In genomic region chr1:181284301-181285197, GRCm38 (mm10) we compare ENCODE assay signal across 11 mouse cellular contexts.
DNase-seq lines count a peak whose midpoint lies in the region; ATAC-seq and TF ChIP-seq lines count a peak whose summit lies in the region.
"Had no signal": no experiment of that assay in that cellular context is flagged by ENCODE, and none has a peak within 500 bp of the region (broad histone marks: within the 10 kb centered on the region; RNA-seq: fewer than 3 reads in every experiment).

No protein-coding gene starts in this region.

- WGBS in kidney, adult 2 months: 88% methylated on average over 10 of the region's 10 CpGs
- WGBS in liver, embryonic 16.5 days (ENCODE audit: insufficient replicate concordance): 56% methylated on average over 10 of the region's 10 CpGs

- H3K4me3 ChIP-seq in kidney, adult 2 months (ENCODE audit: insufficient read depth, low read depth, low read length): no peak overlapping the region
- H3K4me3 ChIP-seq in ES-E14 (ENCODE audit: insufficient read depth in 1 of 2, low read depth in 1 of 2, low read length in 2 of 2, poor library complexity in 1 of 2, severe bottlenecking in 1 of 2): no peak overlapping the region
- H3K4me3 ChIP-seq in liver, embryonic 16.5 days (ENCODE audit: low read depth, low read length): no peak overlapping the region
- H3K4me3 ChIP-seq: forebrain, embryonic 10.5 days; midbrain, embryonic 13.5 days had no signal

- TF ChIP-seq CTCF in kidney, adult 2 months (conservative IDR thresholded peaks at IDR 0.05; ENCODE audit: insufficient read depth, insufficient read length, low read depth, low read length): peak; percentile 20; the same call in 1 of the 2 replicates

- H3K36me3 ChIP-seq in kidney, adult 2 months (ENCODE audit: control insufficient read depth, insufficient read depth, low read length): no peaks in the 10 kb centered on the region
- H3K36me3 ChIP-seq in ES-E14 (ENCODE audit: control insufficient read depth, insufficient read depth, low read length, poor library complexity, severe bottlenecking): no peaks in the 10 kb centered on the region
- H3K36me3 ChIP-seq in liver, embryonic 16.5 days (ENCODE audit: control insufficient read depth, insufficient read depth): no peaks in the 10 kb centered on the region
- H3K36me3 ChIP-seq: forebrain, embryonic 10.5 days; midbrain, embryonic 13.5 days had no signal

- no peaks in the 10 kb centered on the region for H3K9me3 ChIP-seq in ES-E14 (ENCODE audit: control insufficient read depth, insufficient read depth, low read depth, low read length)
- no peaks in the 10 kb centered on the region for H3K9me3 ChIP-seq in liver, embryonic 16.5 days (replicated peaks; ENCODE audit: control insufficient read depth, low read length)
- H3K9me3 ChIP-seq: forebrain, embryonic 10.5 days; midbrain, embryonic 13.5 days had no signal

- in situ Hi-C loops in ES-E14 (cut with MboI; ENCODE audit: low sequenced_read_pairs in 2 of 2, unreplicated experiment in 2 of 2): no loop called here

- DNase-seq in kidney, adult 2 months: no peak
- no peak for DNase-seq in kidney, postnatal 14 days
- DNase-seq in 416B (ENCODE audit: low read depth) (peak; percentile 81), ES-E14 (ENCODE audit: low read depth, low spot score) (peak; percentile 11)
- DNase-seq in cerebellum, adult 8-10 months: no peak
- no peak for DNase-seq in adrenal gland, postnatal 10 days
- DNase-seq: cerebellum, adult 11-12 months; retina, postnatal 1 day had no signal

- no peak overlapping the region for H3K27ac ChIP-seq in kidney, adult 2 months (ENCODE audit: insufficient read depth, low read depth, low read length)
- H3K27ac ChIP-seq in ES-E14 (ENCODE audit: insufficient read depth, low read depth, low read length, poor library complexity, severe bottlenecking): no peak overlapping the region
- no peak overlapping the region for H3K27ac ChIP-seq in liver, embryonic 16.5 days (ENCODE audit: low read length)
- H3K27ac ChIP-seq: forebrain, embryonic 10.5 days; midbrain, embryonic 13.5 days had no signal

- no peak overlapping the region for H3K4me2 ChIP-seq in liver, embryonic 16.5 days (ENCODE audit: low read depth, low read length)
- H3K4me2 ChIP-seq: midbrain, embryonic 13.5 days had no signal

- TF ChIP-seq POLR2A in kidney, adult 2 months (IDR thresholded peaks at IDR 0.05; ENCODE audit: low read depth, low read length): no peak

- H3K27me3 ChIP-seq in kidney, adult 2 months (replicated peaks; ENCODE audit: control insufficient read depth, insufficient read depth, low read length): no peaks in the 10 kb centered on the region
- H3K27me3 ChIP-seq in liver, embryonic 16.5 days (ENCODE audit: control insufficient read depth, insufficient read depth, low read depth, low read length): peaks cover 2% of the 10 kb centered on the region; the same call in 1 of the 2 replicates
- H3K27me3 ChIP-seq: midbrain, embryonic 13.5 days had no signal

- H3K9ac ChIP-seq in ES-E14 (ENCODE audit: insufficient read depth, low read depth, low read length, poor library complexity, severe bottlenecking): no peak overlapping the region
- H3K9ac ChIP-seq in liver, embryonic 16.5 days (ENCODE audit: low read depth, low read length): no peak overlapping the region
- H3K9ac ChIP-seq: midbrain, embryonic 13.5 days had no signal

- ATAC-seq in liver, embryonic 16.5 days (ENCODE audit: low read depth): peak; percentile 40; the same call in 1 of the 2 replicates
- ATAC-seq: midbrain, embryonic 13.5 days had no signal

- no peaks in the 10 kb centered on the region for H3K4me1 ChIP-seq in kidney, adult 2 months (ENCODE audit: control insufficient read depth, insufficient read depth, low read length)
- H3K4me1 ChIP-seq in ES-E14 (ENCODE audit: control insufficient read depth in 2 of 2, insufficient read depth in 2 of 2, low read length in 2 of 2, poor library complexity in 1 of 2): no peaks in the 10 kb centered on the region
- H3K4me1 ChIP-seq in liver, embryonic 16.5 days (ENCODE audit: control insufficient read depth, low read depth, low read length): no peaks in the 10 kb centered on the region
- H3K4me1 ChIP-seq: midbrain, embryonic 13.5 days had no signal

TF ChIP-seq in ES-E14, 5 proteins besides CTCF, POLR2A, EP300 and RAD21:
- TF ChIP-seq ZC3H11A (IDR thresholded peaks at IDR 0.05; ENCODE audit: borderline replicate concordance, low read depth, low read length) (no peak), ZNF384 (IDR thresholded peaks at IDR 0.05; ENCODE audit: low read depth, low read length) (no peak), CHD2 (IDR thresholded peaks at IDR 0.05; ENCODE audit: low read depth, low read length) (no peak), MAFK (IDR thresholded peaks at IDR 0.05; ENCODE audit: insufficient read depth, low read depth, low read length) (no peak), HCFC1 (IDR thresholded peaks at IDR 0.05; ENCODE audit: borderline replicate concordance, insufficient read depth, low read length) (no peak)

Comparison
In these comparisons a context has a peak if more than half of its experiments do, and no peak if none do; other contexts are left out.
1. DNase-seq: peak in 416B (single experiment) and ES-E14 (single experiment); none in kidney, adult 2 months (single experiment), kidney, postnatal 14 days (single experiment), cerebellum, adult 8-10 months (single experiment) and adrenal gland, postnatal 10 days (single experiment).